Mouse (Mus musculus) gastrocnemius, postnatal 4 days (tissue): ENCODE results near the gene Hsdl2. TPM values are rescaled to one million over a fixed set of nuclear protein-coding genes. Genes with fewer than 3 reads are reported as not detected.
A peak's percentile ranks its signal among the peaks of the same experiment; 100 is the strongest.
"Not testable (repeated sequence)": the region's sequence is repeated elsewhere in the genome, so short reads cannot be mapped to it uniquely, and the experiment has no call there.

Source experiments
- DNase-seq, 2 experiments: peaks; one replicate each; pipeline ENCODE4 v3.0.0; 2021 to 2022; ENCODE audit warnings: low spot score in 2 of 2, mixed read lengths in 2 of 2
- total RNA-seq, 2 experiments: library from RNA; stranded (reverse); gene quantifications; 2 replicates each; pipeline ENCODE4 v1.2.3; 2021

The Hsdl2 gene
- total RNA-seq, 2 experiments from 2014 or later, result 52.1 to 54.0 TPM

- DNase-seq, result no peak
Observed at GRCm38 (mm10) chr4:59560141-59560540, 21.2 kb upstream of the Hsdl2 start.

GRCm38 (mm10) chr4:59564128-59564527 lies 17.2 kb upstream of the Hsdl2 start:
- no peak for DNase-seq

GRCm38 (mm10) chr4:59565571-59566188 lies 15.7 kb upstream of the Hsdl2 start:
- no peak for DNase-seq

- DNase-seq, result no peak
Observed at GRCm38 (mm10) chr4:59567576-59568260, 13.6 kb upstream of the Hsdl2 start.

- DNase-seq, result peak; percentile 45 to 64
Observed at GRCm38 (mm10) chr4:59569538-59569937, 11.8 kb upstream of the Hsdl2 start.

- not testable (repeated sequence) for DNase-seq
Observed at GRCm38 (mm10) chr4:59570519-59570918, 10.8 kb upstream of the Hsdl2 start.

- DNase-seq, result no peak
Observed at GRCm38 (mm10) chr4:59572521-59573118, 8.7 kb upstream of the Hsdl2 start.

GRCm38 (mm10) chr4:59575184-59575958 lies 6.0 kb upstream of the Hsdl2 start:
- no peak for DNase-seq

- DNase-seq, result peak in 1 of 2 experiments; percentile 15
Observed at GRCm38 (mm10) chr4:59580495-59581281, 675 bp upstream of the Hsdl2 start.

GRCm38 (mm10) chr4:59582186-59582585 lies 823 bp downstream of the Hsdl2 start:
- no peak for DNase-seq

- DNase-seq, result no peak
Observed at GRCm38 (mm10) chr4:59585097-59585496, 3.7 kb downstream of the Hsdl2 start.

GRCm38 (mm10) chr4:59587215-59587871 lies 6.0 kb downstream of the Hsdl2 start:
- no peak for DNase-seq

- DNase-seq, result no peak
Observed at GRCm38 (mm10) chr4:59587872-59588226, 6.5 kb downstream of the Hsdl2 start.

GRCm38 (mm10) chr4:59594614-59595013 lies 13.3 kb downstream of the Hsdl2 start:
- DNase-seq, result no peak

GRCm38 (mm10) chr4:59596556-59596955 lies 15.2 kb downstream of the Hsdl2 start:
- no peak for DNase-seq

- DNase-seq, result no peak
Observed at GRCm38 (mm10) chr4:59602704-59603103, 21.3 kb downstream of the Hsdl2 start.

GRCm38 (mm10) chr4:59604892-59605291 lies 23.5 kb downstream of the Hsdl2 start:
- DNase-seq, result no peak

GRCm38 (mm10) chr4:59605501-59605900 lies 24.1 kb downstream of the Hsdl2 start:
- no peak for DNase-seq

- no peak for DNase-seq
Observed at GRCm38 (mm10) chr4:59610411-59610810, 29.0 kb downstream of the Hsdl2 start.

- DNase-seq, result no peak
Observed at GRCm38 (mm10) chr4:59614986-59615385, 33.6 kb downstream of the Hsdl2 start.
